Mouse (Mus musculus) heart, embryonic 14.5 days (tissue): ENCODE results near the gene Hormad1. TPM values are rescaled to one million over a fixed set of nuclear protein-coding genes. Genes with fewer than 3 reads are reported as not detected.

Experiments used
- ATAC-seq: fragments of 200-750 bp; cut with Nextera tagmentation; 2 replicates; pipeline ENCODE4 v1.8.0; 2017; ENCODE audit warnings: low read depth, moderate TSS enrichment; ENCODE audit not compliant: insufficient number of reproducible peaks, insufficient read depth, low FRiP score
- H3K27ac ChIP-seq, 2 experiments: fragments of 200-500 bp in 1 of 2; fragments of 300-500 bp in 1 of 2; sonication (generic) in 1 of 2; replicated peaks in 1 of 2; 2 replicates each; pipeline ENCODE4 v1.5.1; 2012 to 2014; ENCODE audit warnings: low read depth in 2 of 2, low read length in 2 of 2, control low read depth in 1 of 2, mild to moderate bottlenecking in 1 of 2, mixed read lengths in 1 of 2; ENCODE audit not compliant: control insufficient read depth in 1 of 2, insufficient read depth in 1 of 2
- H3K27me3 ChIP-seq: fragments of 300-500 bp; sonication (generic); 2 replicates; pipeline ENCODE4 v1.6.1; 2014; ENCODE audit warnings: mild to moderate bottlenecking, low read length, control low read depth; ENCODE audit not compliant: control insufficient read depth, insufficient read depth
- H3K36me3 ChIP-seq: fragments of 300-500 bp; sonication (generic); 2 replicates; pipeline ENCODE4 v1.6.1; 2014; ENCODE audit warnings: mild to moderate bottlenecking, control low read depth, low read length, mixed read lengths; ENCODE audit not compliant: control insufficient read depth, insufficient read depth
- H3K4me1 ChIP-seq, 2 experiments: fragments of 200-500 bp in 1 of 2; fragments of 300-500 bp in 1 of 2; sonication (generic) in 1 of 2; 2 replicates each; pipeline ENCODE4 v1.6.1; 2012 to 2014; ENCODE audit warnings: low read length in 2 of 2, control low read depth in 1 of 2, mixed read lengths in 1 of 2; ENCODE audit not compliant: control insufficient read depth in 2 of 2, insufficient read depth in 2 of 2
- H3K4me2 ChIP-seq: fragments of 300-500 bp; sonication (generic); 2 replicates; pipeline ENCODE4 v1.6.1; 2014; ENCODE audit warnings: mild to moderate bottlenecking, low read length
- H3K4me3 ChIP-seq, 2 experiments: fragments of 200-500 bp in 1 of 2; fragments of 300-500 bp in 1 of 2; sonication (generic) in 1 of 2; 2 replicates each; pipeline ENCODE4 v1.5.1; 2012 to 2014; ENCODE audit warnings: low read length in 2 of 2, mild to moderate bottlenecking in 2 of 2, control low read depth in 1 of 2, low read depth in 1 of 2, moderate library complexity in 1 of 2; ENCODE audit not compliant: control insufficient read depth in 1 of 2, insufficient read depth in 1 of 2
- H3K9ac ChIP-seq: fragments of 300-500 bp; sonication (generic); 2 replicates; pipeline ENCODE4 v1.6.1; 2014; ENCODE audit warnings: mild to moderate bottlenecking, low read length
- H3K9me3 ChIP-seq: fragments of 300-500 bp; sonication (generic); 2 replicates; pipeline ENCODE4 v1.6.1; 2016; ENCODE audit warnings: low read length, control low read depth; ENCODE audit not compliant: control insufficient read depth
- WGBS: fragments of 180-500 bp; shearing (Covaris S2); extraction: QIAGEN DNeasy Blood & Tissue Kit; methylation state at CpG from one replicate; pipeline ENCODE4 v1.1.7; 2014; 5-methylcytosine and 5-hydroxymethylcytosine counted together
- polyA plus RNA-seq: library from polyadenylated mRNA; unstranded; fragments of >200 nt; fragmentation: Nextera tagmentation; extraction: Ambion mirVana; gene quantifications from 2 replicates; pipeline ENCODE4 v1.2.1, GENCODE M21; 2014

Hormad1 gene
- polyA plus RNA-seq, result not detected in 2 replicates

GRCm38 (mm10) chr3:95559437-95559836 is at the start of gene Hormad1:
Gene Hormad1, plus strand, starts transcription at chr3:95559677.
- Histone ChIP-seq H3K27ac (no peak within 1 kb of the TSS), H3K9me3 (no peaks in the 10 kb centered on the region), H3K27me3 (no peaks in the 10 kb centered on the region), H3K4me3 (no peak within 1 kb of the TSS), H3K4me2 (no peak within 1 kb of the TSS), H3K36me3 (no peaks in the 10 kb centered on the region), H3K4me1 (no peaks in the 10 kb centered on the region), H3K9ac (no peak within 1 kb of the TSS)
- WGBS, result 86% methylated on average over 27 of the region's 27 CpGs
- ATAC-seq, result no peak

DNA sequence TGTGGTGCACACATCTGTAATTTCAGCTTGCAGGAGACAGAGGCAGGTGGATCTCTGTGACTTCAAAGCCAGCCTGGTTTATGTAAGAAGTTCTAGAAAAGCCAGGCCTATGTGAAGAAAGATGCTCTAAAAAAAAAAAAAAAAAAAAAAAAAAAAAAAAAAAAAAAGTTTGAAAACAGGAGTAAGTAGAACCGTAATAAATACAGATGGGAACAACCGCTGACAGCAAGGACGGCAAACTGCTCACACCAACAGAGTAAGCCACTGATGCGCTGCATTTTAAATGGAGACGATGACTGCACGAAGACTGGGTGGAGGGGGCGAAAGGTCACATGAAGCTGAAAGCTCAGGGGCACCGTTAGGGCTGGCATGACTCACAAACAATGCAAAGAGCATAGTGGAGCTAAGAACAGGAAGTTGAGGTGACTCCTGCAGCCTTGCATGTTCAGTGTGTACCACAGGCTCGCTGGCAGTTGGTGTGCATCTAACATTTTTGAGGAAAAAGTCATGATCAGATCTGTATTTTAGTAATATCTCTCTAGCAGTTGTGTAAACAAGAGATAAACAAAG is 47.8 kb upstream of the Hormad1 start:
- Histone ChIP-seq H3K36me3 (peaks cover 7% of the 10 kb centered on the region; the same call in 1 of the 2 replicates), H3K27me3 (no peaks in the 10 kb centered on the region), H3K4me2 (no peak overlapping the region), H3K27ac (no peak overlapping the region), H3K4me1 (no peaks in the 10 kb centered on the region), H3K9me3 (no peaks in the 10 kb centered on the region), H3K9ac (no peak overlapping the region), H3K4me3 (no peak overlapping the region)
- WGBS, result 72% methylated on average over 9 of the region's 9 CpGs
- no peak for ATAC-seq

DNA sequence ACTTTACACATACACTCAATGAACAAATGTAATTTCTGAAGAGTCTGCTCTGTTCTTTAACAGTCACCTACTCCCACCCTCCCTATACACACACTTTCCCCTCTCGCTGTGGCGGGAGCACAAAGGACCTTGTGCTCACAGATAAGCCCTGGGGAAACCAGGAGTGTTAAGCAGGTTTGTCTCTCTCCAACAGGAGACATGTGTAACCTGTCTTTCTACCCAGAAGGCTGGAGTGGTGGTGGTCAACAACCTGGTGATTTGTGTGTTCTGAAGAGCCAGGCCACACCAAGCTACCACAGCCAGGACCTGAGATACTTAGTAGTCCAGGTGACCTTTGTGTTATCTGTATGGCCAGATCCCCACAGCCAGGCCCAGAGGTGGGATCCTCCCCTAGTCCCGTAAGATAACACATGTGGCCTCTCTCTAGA is 42.8 kb upstream of the Hormad1 start:
- Histone ChIP-seq H3K9me3 (no peaks in the 10 kb centered on the region), H3K27me3 (no peaks in the 10 kb centered on the region), H3K27ac (no peak overlapping the region), H3K4me3 (no peak overlapping the region), H3K36me3 (no peaks in the 10 kb centered on the region), H3K4me1 (peaks cover 4 to 5% of the 10 kb centered on the region in 2 experiments; a peak in 2 of 4 replicates), H3K4me2 (no peak overlapping the region), H3K9ac (peak overlapping the region; percentile 34; the same call in 1 of the 2 replicates)
- no peak for ATAC-seq
- WGBS, result 71% methylated on average over 3 of the region's 3 CpGs

GRCm38 (mm10) chr3:95517493-95517898 is 42.0 kb upstream of the Hormad1 start:
- Histone ChIP-seq H3K4me2 (0 out of 2 replicates have a peak overlapping the region, but pooled peaks have one; percentile 9), H3K4me3 (no peak overlapping the region), H3K4me1 (peaks cover 4 to 5% of the 10 kb centered on the region in 2 experiments; a peak in 2 of 4 replicates), H3K27me3 (no peaks in the 10 kb centered on the region), H3K9me3 (no peaks in the 10 kb centered on the region), H3K36me3 (no peaks in the 10 kb centered on the region), H3K9ac (no peak overlapping the region), H3K27ac (no peak overlapping the region)
- ATAC-seq, result peak; percentile 47; the same call in 1 of the 2 replicates
- 16% methylated on average over 10 of the region's 10 CpGs for WGBS

DNA sequence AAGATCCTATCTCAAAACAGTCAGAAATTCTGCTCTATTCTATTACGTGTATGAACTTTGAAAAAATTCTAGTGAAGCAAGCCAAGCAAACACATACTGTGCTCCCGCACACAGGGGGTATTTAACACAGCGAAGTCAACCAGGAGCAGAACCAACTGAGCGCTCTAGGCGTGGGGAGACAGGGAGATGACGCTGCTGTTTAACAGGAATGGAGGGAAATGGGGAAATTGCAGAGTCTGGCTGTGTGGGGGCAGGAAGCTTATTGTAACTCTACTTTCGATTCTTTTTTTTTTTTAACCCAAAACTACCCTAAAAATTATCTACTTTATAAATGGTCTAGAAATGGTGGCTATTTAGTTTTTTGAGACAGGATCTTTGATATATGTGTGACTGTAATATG is 40.6 kb upstream of the Hormad1 start:
- Histone ChIP-seq H3K4me2 (no peak overlapping the region), H3K4me1 (peaks cover 4 to 9% of the 10 kb centered on the region in 2 experiments; a peak in 2 of 4 replicates), H3K36me3 (no peaks in the 10 kb centered on the region), H3K4me3 (no peak overlapping the region), H3K27ac (no peak overlapping the region), H3K9ac (no peak overlapping the region), H3K9me3 (no peaks in the 10 kb centered on the region), H3K27me3 (no peaks in the 10 kb centered on the region)
- 73% methylated on average over 7 of the region's 7 CpGs for WGBS
- ATAC-seq, result no peak

GRCm38 (mm10) chr3:95519315-95519714 is 40.2 kb upstream of the Hormad1 start:
- no peak for ATAC-seq
- Histone ChIP-seq H3K4me1 (peaks cover 4 to 9% of the 10 kb centered on the region in 2 experiments; a peak in 2 of 4 replicates), H3K36me3 (no peaks in the 10 kb centered on the region), H3K27ac (no peak overlapping the region), H3K4me2 (no peak overlapping the region), H3K4me3 (no peak overlapping the region), H3K9me3 (no peaks in the 10 kb centered on the region), H3K9ac (no peak overlapping the region), H3K27me3 (no peaks in the 10 kb centered on the region)
- WGBS, result 71% methylated on average over 2 of the region's 2 CpGs

GRCm38 (mm10) chr3:95520100-95520499 is 39.4 kb upstream of the Hormad1 start:
- H3K9ac ChIP-seq, result no peak overlapping the region
- no peaks in the 10 kb centered on the region for H3K9me3 ChIP-seq
- peaks cover 4 to 9% of the 10 kb centered on the region in 2 experiments; a peak in 2 of 4 replicates for H3K4me1 ChIP-seq
- H3K27me3 ChIP-seq, result no peaks in the 10 kb centered on the region
- 81% methylated on average over 3 of the region's 3 CpGs for WGBS
- no peak for ATAC-seq
- H3K36me3 ChIP-seq, result no peaks in the 10 kb centered on the region
- H3K4me3 ChIP-seq, result no peak overlapping the region
- H3K27ac ChIP-seq, result no peak overlapping the region
- no peak overlapping the region for H3K4me2 ChIP-seq

- no peak overlapping the region for H3K4me2 ChIP-seq
- 88% methylated on average over 10 of the region's 10 CpGs for WGBS
- H3K27ac ChIP-seq, result no peak overlapping the region
These were observed 38.3 kb upstream of the Hormad1 start for GRCm38 (mm10) chr3:95521168-95521567.

More at GRCm38 (mm10) chr3:95521168-95521567, 38.3 kb upstream of the Hormad1 start:
- Histone ChIP-seq H3K9ac (no peak overlapping the region), H3K4me1 (peaks cover 4 to 9% of the 10 kb centered on the region in 2 experiments; a peak in 2 of 4 replicates), H3K4me3 (no peak overlapping the region), H3K36me3 (no peaks in the 10 kb centered on the region), H3K9me3 (no peaks in the 10 kb centered on the region), H3K27me3 (no peaks in the 10 kb centered on the region)
- no peak for ATAC-seq
